Mouse (Mus musculus) adrenal gland, postnatal 36 days (tissue): Measurements from ENCODE around the gene Cdh20. TPM values are rescaled to one million over a fixed set of nuclear protein-coding genes. Genes with fewer than 3 reads are reported as not detected.
"Not testable (repeated sequence)": the region's sequence is repeated elsewhere in the genome, so short reads cannot be mapped to it uniquely, and the experiment has no call there.

Experiments
- DNase-seq, 2 experiments: peaks; one replicate each; pipeline ENCODE4 v3.0.0; 2021; ENCODE audit warnings: mixed read lengths in 1 of 2
- total RNA-seq, 2 experiments: library from RNA; stranded (reverse); gene quantifications; 2 replicates each; pipeline ENCODE4 v1.2.3; 2021

The Cdh20 gene
- total RNA-seq, 2 experiments from 2014 or later = 0.20 to 0.23 TPM

DNA sequence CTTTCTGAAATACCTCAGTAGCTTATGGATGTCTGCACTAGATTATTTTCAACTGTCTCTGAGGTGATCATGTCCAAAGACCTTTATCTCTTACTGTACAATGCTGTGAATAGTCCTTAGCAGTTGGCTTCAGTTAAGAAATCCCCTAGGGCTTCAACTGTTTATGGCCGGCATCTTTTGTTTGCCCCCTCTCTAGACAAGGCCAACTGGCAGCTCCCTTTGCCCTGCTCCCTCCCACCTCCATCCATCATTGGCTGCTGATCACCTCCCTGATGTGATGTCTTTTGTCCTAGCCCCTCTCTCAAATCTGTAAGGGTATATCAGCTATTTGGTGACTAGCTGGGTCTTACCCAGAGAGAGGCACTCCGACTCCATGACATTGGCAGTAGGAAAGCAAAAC, 148.2 kb downstream of the Cdh20 start:
- DNase-seq = no peak

DNA sequence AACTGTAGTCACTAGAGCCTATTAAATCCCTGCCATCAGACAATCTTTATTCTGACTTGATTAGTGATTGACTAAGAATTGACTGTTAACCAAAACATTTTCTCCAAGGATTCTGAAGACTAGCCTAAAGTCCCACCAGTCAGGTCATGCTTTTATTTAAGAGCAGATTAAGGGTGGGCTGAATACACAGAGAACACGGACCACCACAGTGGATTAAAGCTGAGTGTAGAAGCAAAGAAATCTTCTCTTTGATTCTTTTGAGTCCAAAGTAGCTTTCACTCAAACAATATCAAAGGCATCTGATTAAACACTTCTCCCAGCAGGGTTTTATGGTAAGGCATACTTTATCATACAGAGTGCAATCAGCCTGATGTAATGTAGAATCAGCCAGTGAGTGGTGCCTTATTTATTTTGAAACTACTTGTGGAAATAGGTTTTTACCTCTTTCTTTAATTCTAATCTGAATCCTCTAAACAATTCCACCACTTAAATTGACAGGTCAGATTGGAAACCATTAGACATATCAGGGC, 149.0 kb downstream of the Cdh20 start:
- no peak for DNase-seq

DNA sequence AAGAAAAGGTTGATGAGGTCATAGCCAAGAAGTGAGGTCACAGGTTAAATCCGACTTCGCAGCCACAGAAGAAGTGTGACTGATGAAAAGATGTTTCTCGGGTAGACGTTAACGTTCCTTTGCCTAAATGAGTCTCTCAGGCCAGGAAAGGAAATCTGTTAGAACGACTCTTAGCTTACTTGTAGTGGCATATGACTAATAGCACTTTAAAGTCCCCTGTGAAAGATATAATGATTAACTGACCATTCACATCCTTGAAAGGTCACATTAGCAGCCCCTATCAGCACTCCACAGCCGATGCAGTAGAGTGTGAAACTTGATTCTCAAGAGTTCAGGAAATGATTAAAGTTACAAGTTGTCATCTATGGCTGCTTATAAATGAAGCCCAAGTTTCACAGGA, 164.7 kb downstream of the Cdh20 start:
- DNase-seq = no peak

DNA sequence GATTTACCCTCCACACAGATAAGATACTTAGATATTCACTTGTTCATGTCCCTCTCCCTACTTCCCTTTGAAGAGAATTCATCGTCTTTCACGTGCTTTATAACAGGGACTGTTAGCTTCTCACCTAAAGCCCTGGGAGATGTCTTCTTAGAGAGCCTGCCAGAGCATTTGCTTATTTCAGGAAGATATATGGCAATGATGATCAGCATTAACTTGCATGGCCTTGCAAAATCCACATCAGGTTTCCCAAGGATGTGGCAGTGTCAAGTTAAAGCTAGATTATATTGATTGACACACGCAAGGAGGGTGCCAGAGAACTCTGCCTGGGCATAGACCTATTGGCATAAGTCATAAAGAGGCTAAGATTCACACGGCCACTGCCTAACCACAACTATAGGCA, 168.6 kb downstream of the Cdh20 start:
- no peak for DNase-seq

DNA sequence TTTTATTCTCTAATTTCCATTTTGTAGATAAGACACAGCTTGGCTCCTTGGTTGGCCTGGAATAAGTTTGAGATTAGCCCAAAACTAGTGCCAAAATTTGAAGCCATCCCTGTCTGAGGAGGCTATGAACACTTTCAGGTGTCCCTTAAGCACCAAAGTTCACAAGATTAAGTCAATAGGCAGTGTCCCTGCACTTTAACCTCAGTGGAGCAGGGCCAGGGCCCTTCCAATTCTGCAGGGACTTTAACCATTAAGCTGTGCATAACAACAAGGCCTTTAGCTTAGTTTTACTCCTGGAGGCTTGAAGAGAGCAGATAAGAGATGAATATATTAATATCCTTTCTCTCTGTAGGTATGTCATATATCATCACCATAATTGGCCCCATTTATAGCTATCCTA, 170.8 kb downstream of the Cdh20 start:
- DNase-seq = peak in 1 of 2 experiments; percentile 2

DNA sequence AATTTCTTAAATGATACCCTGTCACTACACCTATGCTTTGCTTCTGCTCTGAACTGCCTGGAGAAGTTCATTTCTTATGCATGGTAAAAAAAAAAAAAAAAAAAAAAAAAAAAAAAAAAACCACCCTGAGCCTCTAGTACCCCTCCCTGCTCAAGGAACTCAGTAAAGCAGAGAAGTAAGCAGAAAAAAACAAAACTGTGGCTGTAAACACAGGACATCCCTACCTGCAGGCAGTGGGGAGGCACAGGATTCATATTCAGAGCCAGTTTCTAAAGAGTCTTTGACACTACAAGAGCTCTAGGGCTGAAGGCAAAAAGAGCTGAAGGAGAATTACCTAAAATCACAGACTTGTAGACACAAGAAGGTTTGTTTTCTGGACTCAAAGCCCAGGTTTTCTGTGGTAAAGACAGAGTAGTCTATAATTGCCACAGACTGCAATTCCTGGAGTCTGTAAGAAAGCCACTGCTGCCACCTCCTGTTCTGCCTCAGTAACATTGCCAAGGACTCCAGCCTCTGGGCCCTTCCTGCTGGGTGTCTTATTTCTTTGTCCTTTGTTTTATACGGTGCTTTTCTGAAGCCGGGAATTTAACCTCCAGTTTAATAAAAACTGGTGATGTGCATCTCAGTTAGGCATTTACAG, 176.3 kb downstream of the Cdh20 start:
- peak; percentile 24 to 39 for DNase-seq

DNA sequence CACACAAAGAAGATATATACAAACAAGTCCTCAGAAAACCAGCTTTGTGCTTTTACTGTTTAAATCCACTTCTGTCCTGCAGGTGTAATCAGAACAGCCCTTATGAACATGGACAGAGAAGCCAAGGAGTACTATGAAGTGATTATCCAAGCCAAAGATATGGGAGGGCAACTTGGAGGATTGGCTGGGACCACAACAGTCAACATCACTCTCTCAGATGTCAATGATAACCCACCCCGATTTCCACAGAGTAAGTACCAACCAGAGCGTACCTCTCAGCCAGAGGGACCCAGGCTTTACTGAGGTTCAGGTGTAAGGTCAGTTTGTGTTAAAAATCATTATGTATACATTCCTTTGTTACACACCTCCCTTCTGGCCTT, 176.8 kb downstream of the Cdh20 start:
- DNase-seq = no peak

DNA sequence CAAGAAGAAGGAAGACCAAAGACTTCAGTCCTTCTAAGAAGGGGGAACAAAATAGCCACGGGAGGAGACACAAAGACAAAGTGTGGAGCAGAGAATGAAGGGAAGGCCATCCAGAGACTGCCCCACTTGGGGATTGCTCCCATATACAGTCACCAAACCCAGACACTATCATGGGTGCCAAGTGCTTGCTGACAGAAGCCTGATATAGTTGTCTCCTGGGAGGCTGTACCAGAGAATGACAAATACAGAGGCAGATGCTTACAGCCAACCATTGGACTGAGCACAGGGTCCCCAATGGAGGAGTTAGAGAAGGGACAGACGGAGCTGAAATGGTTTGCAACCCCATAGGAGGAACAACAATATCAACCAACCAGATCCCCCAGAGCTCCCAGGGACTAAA, 181.3 kb downstream of the Cdh20 start:
- not testable (repeated sequence) for DNase-seq

DNA sequence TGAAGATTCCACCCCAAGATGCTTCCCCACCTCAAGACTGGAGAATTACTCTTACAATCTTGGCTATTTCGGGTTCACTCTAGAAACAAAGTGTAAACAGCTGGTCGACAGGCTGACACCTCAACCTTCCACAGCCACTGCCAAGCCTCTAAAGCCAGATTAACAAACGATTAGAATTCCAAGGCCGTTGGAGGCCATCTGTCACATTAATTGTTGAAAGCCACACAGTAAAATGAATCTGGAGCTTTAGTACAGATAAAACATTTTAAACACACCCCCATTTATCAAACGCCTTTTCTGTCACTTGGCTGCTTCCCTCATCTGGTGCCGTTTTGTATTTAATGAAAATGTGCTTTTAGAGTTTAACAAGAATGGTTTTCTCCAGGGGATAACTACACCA, 188.7 kb downstream of the Cdh20 start:
- DNase-seq = peak in 1 of 2 experiments; percentile 12

DNA sequence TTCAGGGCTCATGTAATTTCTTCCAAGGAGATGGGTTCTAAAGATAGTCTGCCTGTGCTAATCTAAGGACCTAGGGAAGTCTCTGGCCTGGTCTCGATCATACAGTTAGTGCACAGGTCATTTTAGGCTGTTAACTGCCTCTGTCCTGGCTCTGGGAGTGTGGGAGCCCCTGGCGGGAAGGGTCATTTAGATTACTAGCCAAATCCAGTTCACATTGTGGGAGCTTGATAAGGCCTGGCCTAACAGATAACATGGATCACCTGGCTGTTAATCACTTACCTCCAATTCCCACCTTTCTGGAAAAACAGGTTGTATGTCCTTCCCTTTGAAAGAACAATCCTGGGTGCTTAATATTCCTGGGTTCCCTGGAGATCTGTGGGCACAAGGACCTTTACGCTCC, 193.3 kb downstream of the Cdh20 start:
- no peak for DNase-seq

DNA sequence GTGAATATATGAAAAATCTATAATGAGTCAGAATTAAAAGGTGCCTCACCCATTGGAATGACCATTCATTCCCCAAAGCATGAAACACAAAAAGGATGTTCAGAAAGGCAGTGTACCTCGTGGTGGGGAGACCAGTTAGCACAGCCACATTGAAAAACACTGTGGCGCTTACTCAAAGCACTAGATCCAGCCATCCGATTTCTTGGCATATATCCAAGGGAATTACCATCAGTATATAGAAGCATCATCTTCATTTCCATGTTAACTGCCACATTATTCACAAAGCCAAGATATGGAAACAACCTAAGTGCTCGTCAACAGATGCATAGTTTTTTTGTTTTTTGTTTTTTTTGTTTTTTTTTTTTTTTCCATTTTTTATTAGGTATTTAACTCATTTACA, 193.9 kb downstream of the Cdh20 start:
- DNase-seq = no peak

DNA sequence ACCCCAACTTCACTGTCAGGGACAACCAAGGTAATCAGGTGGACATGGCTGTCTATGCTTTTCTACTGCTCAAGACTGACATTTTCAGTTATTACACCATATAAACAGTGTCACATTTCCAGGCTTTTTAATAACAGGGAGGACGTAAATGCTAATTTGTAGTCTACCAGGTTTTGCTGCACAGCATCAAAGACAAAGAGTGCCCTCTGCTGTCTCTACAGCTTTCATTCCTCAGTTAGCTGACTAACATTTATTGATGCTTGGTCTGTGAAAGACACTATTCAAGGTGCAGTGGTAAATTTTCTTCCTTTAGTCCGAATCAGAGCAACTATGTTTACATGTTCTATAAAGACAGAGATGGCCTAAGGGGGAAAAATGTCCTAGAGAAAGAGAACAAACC, 210.7 kb downstream of the Cdh20 start:
- no peak for DNase-seq

DNA sequence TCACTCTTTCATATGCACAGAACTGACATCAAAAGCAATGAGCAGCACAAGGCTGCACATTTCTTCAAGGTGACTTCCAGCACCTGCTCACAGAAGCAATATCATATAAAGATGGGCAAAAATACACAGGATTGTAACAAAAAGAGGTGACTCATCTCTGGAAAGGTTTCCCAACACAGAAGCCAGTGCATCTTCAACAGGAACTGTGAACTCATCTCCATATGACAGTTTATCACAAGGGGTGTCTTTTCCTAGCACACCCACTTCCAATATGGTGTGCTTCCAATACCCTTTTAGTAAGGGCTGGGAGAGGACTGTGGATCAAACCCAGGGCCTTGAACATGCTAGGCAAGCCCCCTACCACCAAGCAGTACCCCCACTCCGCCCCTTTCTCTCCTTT, 211.9 kb downstream of the Cdh20 start:
- no peak for DNase-seq

DNA sequence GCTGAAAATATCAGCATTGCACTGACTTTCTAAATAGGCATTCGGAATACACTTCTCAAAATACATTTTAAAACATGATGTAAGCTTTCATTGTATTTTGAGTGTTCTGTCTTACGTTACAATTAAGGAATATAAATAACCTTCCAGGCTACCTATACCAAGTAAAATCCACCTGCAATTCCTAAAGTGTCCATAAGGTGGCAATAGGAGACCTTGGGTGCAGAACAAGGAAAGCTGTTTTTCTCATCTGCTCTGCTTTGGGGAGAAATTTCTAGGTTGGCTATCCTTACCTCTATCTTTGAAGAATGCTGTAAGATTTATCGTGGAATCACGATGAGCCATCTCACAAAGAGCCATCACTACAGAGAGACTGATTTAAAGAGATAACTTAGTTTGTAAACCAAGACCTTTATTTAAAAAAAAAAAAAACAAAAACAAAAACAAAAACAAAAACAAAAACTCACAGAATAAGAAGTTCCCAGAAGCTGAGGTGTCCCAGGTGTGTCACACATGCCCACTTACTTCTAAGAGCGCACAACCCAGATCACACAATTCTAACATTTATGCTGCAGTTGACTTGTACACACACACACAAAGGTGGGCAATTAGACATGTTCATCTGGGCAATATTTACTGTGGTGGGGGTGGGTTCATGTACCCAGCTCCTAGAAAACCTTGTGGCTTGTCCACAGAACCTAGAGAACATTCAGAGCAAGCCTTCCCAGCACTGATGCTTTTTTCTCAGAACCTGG, 218.1 kb downstream of the Cdh20 start:
- DNase-seq = peak in 1 of 2 experiments; percentile 17

DNA sequence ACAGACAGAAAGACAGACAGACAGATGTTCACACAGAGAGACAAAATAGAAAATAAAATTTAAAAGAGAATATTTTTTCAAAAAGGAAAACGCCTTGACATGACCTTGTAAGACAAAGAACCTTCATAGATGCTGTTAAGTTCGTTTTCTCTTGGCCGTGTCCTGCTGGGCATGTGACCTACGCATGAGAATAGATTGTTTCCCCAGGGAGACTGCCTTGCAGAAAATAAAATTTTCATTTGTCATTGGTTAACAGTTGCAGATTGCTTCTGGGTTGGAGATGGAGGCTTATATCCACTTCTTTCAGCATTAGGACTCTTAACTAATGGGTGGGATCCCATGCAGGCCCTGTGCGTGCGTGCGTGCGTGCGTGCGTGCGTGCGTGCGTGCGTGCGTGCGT, 219.2 kb downstream of the Cdh20 start:
- no peak for DNase-seq

DNA sequence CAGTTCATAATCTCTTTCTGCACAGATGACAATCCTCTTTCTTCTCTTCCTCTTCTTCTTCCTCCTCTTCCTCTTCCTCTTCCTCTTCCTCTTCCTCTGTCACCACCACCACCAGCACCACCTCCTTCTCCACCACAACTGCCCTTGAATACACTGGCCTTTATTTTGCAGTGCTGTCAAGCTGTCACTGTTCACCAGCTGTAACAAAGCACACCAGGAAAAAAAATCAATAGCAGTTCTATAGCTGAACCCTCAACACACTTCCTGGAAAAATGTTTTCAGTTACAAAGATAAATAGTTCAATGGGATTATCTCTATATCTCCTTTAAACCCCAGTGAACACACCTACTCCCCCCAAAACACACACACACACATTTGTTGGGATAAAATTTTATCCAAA, 224.1 kb downstream of the Cdh20 start:
- DNase-seq = no peak

DNA sequence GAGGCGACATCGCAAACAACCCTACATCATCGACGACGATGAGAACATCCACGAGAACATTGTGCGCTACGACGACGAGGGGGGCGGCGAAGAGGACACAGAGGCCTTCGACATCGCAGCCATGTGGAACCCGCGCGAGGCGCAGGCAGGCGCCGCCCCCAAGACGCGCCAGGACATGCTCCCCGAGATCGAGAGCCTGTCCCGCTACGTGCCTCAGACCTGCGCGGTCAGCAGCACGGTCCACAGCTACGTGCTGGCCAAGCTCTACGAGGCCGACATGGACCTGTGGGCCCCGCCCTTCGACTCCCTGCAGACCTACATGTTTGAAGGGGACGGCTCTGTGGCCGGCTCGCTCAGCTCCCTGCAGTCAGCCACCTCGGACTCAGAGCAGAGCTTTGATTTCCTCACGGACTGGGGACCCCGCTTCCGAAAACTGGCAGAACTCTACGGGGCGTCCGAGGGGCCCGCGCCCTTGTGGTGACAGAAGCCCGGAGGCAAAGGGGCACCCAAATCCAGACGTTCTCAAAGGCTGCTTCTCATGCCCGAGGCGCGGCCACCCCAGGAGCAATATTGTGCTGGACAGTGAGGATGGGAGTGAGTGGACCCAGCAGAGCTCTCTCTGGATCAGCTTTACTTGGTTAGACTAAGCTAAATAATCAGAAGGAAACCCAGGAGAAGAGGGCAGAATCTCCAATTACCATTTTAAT, 225.7 kb downstream of the Cdh20 start:
- peak; percentile 10 to 26 for DNase-seq

DNA sequence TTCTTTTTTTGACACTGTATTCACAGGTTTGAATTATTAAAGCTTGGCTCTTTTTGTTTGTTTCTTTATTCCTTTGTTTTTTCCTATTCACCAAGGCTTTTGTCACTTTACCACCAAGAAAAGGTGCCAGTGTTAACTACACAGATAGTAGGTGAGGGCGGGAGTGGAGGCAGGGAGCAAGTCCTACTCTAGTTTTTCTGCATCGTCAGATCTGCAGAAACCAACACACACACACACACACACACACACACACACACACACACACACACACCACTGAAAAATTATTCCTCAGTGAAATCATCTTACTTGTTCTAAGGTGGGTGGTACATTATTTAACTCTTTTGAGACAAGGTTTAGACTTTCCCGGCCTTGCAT, 226.3 kb downstream of the Cdh20 start:
- no peak for DNase-seq

DNA sequence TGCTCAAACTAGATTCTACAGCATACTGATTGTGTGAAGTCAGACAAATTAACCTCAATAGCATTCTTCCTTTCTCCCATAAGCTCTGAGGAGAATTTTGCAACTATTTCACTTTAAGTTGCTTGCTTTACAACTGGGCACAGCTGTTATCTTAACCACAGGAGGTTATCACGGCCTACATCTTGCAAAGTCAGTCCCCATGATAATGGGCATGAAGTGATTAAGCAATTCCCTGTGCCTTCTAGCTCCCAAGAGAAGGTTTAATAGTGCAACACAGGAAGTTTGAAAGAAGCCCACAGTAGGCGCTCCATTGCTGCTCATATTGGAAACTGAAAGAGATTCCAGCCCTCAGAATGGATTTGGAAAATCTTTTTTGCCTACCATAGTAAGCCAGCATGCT, 229.5 kb downstream of the Cdh20 start:
- no peak for DNase-seq

DNA sequence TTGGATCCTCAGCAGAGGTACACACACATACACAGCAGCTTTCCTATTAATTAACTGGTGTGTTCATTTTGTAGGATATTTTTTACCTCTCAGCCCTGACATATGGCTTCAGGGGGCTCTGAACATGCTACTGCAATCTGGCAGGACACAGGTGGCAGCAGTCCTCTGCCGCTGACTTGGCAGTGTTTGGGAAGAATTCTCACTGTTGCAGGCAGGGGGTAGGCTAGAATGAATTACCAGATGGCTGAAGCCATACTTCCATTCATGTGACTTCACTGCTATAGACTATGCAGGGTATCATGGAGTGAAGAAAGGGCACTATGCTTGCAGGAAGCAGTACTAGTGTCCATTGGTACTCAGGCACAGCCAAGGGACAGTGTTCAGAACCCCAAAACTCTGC, 233.8 kb downstream of the Cdh20 start:
- no peak for DNase-seq

DNA sequence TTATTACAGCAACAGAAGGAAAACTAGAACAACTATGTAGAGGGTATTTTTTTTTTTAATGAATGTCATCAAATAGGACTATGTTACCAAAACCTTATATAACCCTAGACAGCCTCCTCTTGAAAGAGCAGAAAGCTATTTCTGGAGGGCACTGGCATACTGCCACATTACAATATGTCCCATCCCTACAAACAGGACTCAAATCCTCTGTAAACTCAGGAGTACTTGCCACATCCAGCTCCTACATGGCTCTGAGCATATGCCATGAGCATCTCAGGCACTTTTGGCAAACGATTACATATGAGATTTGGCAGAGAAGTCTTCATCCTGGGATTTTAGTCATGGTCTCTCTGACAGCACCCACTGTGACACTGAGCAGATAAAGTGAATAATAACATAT, 235.5 kb downstream of the Cdh20 start:
- DNase-seq = no peak

DNA sequence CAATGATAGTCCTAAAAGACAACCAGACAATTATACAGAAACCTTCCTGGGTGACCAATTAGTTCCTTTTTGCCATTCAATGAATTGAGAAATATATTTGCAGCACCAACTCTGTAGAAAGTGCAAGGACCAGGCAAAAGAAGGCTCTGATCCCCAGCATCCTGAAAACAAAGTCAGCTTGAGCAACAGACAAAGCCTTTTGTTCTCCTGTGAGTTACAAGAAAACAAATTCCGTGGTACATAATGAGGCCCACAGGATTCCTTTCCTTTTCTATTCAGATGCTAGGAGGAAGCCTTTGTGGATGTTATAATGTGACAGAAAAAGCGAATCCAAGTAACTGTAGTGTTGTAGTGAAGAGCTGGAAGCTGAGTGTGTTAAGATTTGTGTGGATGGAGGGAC, 244.3 kb downstream of the Cdh20 start:
- no peak for DNase-seq

DNA sequence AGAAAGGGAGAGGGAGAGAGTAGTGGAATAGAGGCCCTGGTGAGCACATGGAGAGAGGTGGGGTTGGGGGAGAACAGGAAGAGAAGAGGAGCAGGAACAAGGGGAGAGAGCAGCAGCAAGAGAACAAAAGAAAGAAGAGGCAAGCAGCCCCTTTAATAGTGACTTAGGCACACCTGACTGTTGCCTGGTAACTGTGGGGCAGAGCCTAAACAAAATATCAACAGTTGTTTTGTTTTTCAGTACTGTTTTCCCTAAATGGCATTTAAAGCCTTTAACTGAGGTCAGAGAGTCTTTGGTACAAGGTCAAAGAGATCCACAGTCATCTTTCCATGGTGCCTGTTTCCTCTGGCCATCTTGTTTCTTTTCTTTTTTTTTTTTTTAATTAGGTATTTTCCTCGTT, 245.0 kb downstream of the Cdh20 start:
- DNase-seq = no peak
